Mouse (Mus musculus): ENCODE measurements around the gene Btla.

GRCm38 (mm10) chr16:45255183-45255861 is 31.2 kb downstream of the Btla start:
- TF ChIP-seq CTCF (conservative IDR thresholded peaks at IDR 0.05; ENCODE audit: low read length) = no peak
- no peak for TF ChIP-seq NANOG (IDR thresholded peaks at IDR 0.05; ENCODE audit: borderline replicate concordance, low read length)
- no peak for TF ChIP-seq POU5F1 (IDR thresholded peaks at IDR 0.05; ENCODE audit: borderline replicate concordance, low read length)
